Mouse (Mus musculus) splenic B cell, adult 2 months (primary cell): ENCODE measurements around the gene Gm20388.

Experiments used
- DNase-seq: peaks from one replicate; pipeline ENCODE4 v3.0.0-alpha.2; 2011; ENCODE audit warnings: low read depth, low spot score
- H3K27me3 ChIP-seq: 2 replicates; pipeline ENCODE4 v1.6.1; 2012; ENCODE audit warnings: mild to moderate bottlenecking, low read length, moderate library complexity, mixed read lengths; ENCODE audit not compliant: control insufficient read depth, poor library complexity, insufficient read depth, severe bottlenecking
- H3K36me3 ChIP-seq: 2 replicates; pipeline ENCODE4 v1.6.1; 2012; ENCODE audit warnings: mild to moderate bottlenecking, low read length, moderate library complexity, mixed read lengths; ENCODE audit not compliant: control insufficient read depth, poor library complexity, insufficient read depth, severe bottlenecking

Gm20388 gene

DNA sequence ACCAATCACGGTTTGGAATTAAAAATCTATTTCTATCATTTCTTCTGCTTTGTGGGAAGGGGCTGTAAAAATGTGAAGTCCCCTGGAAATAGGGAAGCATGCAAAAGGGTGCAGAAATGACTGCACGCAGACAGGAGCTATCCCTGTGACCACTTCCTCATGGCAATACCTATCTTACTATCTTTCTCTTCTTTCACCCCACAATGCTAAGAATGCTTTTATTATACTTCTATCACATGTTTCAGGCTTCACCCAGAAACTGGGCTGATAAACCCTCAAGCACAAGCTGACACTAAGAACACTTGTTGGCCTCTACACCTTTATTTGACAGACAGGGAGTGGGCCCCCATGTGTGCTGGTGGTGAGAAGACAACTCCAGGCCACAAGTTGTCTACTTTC lies 3021.9 kb downstream of the Gm20388 start:
- peak; percentile 47 for DNase-seq
- no peaks in the 10 kb centered on the region for H3K27me3 ChIP-seq
- H3K36me3 ChIP-seq, result no peaks in the 10 kb centered on the region

DNA sequence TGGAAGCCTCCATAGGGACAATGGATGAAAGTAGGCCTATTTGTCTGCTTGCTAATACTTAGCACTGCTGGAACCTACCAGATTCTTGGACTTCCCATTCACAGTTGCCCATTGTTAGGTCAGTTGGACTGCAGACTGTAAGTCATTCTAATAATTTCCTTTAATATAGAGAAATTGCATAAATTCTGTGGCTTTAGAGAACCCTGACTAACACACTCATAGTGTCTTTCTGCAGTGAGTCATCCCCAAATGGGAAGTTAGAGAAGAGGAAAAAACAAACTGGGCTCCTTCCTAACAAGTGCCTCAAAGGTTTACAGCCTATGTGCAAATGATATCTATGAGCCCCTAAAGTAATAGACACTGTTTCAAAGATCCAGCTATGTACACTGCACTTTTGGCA lies 3023.3 kb downstream of the Gm20388 start:
- no peaks in the 10 kb centered on the region for H3K27me3 ChIP-seq
- no peak for DNase-seq
- no peaks in the 10 kb centered on the region for H3K36me3 ChIP-seq

GRCm38 (mm10) chr8:122935118-122935517 lies 3024.5 kb downstream of the Gm20388 start:
- H3K27me3 ChIP-seq, result no peaks in the 10 kb centered on the region
- DNase-seq, result no peak
- H3K36me3 ChIP-seq, result no peaks in the 10 kb centered on the region

DNA sequence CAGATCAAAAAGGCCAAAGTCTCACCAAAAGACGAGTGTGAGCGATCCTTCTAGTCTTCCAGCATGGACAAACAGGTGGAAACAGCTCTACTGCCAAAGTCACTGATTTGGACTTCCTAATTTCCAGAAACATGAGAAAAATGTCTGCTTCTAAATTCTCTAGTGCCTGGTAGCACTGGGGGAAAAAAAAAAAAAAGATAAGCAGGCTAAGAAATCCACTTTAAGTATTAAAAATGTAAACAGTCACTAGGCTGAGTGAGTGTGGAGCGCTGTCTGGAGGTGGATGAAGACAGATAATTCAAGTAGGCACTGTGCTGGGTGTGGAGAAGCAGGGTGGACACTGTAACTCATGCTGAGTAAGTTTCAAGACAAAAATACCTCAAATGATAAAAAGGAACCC lies 3025.3 kb downstream of the Gm20388 start:
- Histone ChIP-seq H3K27me3 (no peaks in the 10 kb centered on the region), H3K36me3 (no peaks in the 10 kb centered on the region)
- no peak for DNase-seq

DNA sequence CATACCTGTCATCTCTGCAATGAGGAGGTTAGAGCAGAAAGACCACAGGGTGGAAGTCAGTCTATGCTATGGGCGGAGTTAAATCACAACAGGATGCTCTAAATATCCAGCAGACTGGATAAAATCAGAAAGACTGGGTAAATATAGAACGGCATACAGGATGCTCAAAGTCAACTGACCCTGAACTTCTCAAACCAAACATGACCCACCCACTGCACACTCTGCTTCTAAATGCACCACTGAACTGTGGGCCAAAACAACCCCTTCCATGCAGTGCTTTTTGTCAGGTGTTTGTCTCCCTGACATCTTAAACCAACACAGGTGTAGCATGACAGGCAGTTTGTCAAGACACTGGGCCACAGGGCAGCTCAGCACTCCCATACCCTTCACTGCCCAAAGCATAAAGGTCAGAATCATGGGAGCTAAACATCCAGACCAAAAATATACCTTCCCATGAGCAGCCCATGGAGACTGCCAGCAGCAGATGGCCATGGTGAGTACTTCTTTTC lies 3027.0 kb downstream of the Gm20388 start:
- peak; percentile 82 for DNase-seq
- Histone ChIP-seq H3K36me3 (no peaks in the 10 kb centered on the region), H3K27me3 (no peaks in the 10 kb centered on the region)

GRCm38 (mm10) chr8:122938170-122938569 lies 3027.5 kb downstream of the Gm20388 start:
- DNase-seq, result no peak
- no peaks in the 10 kb centered on the region for H3K27me3 ChIP-seq
- no peaks in the 10 kb centered on the region for H3K36me3 ChIP-seq

- peak; percentile 82 for DNase-seq
- Histone ChIP-seq H3K36me3 (no peaks in the 10 kb centered on the region), H3K27me3 (no peaks in the 10 kb centered on the region)
Measured at GRCm38 (mm10) chr8:122938591-122938990, 3027.9 kb downstream of the Gm20388 start.

- peak; percentile 69 for DNase-seq
- no peaks in the 10 kb centered on the region; the same call in 1 of the 2 replicates for H3K36me3 ChIP-seq
- no peaks in the 10 kb centered on the region for H3K27me3 ChIP-seq
Measured at GRCm38 (mm10) chr8:122942803-122943713, 3032.4 kb downstream of the Gm20388 start.

DNA sequence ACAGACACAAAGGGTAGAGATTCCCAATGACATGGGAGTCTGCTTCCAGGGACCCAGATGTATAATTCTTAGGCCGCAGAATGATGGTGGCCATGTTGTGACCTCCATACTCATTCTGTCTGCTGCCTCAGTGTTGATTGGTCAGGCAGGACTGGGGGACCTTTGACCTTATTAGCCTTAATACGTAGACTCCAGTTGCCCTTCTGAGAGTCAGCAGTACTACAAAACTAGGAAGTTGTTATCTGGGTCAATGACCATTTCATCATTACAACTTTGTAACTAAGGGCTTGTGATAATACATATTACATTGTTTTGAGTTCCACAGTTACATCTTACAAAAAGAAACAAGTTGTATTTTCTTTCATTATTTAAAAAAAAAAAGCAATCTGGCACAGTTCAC lies 3035.1 kb downstream of the Gm20388 start:
- Histone ChIP-seq H3K36me3 (no peaks in the 10 kb centered on the region; the same call in 1 of the 2 replicates), H3K27me3 (no peaks in the 10 kb centered on the region)
- DNase-seq, result no peak

DNA sequence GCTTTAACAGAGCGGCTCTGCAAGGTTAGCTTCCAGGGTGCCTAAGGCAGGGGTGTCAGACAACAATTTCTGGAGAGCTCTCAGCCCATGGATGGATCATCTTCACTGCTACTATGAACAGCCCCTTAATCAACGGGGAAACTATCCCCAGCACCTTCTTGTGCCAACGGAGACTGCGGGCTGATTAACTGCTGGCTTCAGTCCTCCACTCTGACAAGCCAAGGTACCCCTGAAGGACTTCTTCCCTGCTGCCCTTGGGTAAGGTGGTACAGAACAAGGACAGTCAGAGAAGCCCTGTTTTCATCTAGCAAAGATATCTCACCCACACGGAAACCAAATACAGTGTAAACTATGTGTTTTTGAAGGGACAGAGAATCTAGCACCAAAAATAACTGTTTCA lies 3039.1 kb downstream of the Gm20388 start:
- DNase-seq, result no peak
- H3K36me3 ChIP-seq, result no peaks in the 10 kb centered on the region; the same call in 1 of the 2 replicates
- no peaks in the 10 kb centered on the region for H3K27me3 ChIP-seq

DNA sequence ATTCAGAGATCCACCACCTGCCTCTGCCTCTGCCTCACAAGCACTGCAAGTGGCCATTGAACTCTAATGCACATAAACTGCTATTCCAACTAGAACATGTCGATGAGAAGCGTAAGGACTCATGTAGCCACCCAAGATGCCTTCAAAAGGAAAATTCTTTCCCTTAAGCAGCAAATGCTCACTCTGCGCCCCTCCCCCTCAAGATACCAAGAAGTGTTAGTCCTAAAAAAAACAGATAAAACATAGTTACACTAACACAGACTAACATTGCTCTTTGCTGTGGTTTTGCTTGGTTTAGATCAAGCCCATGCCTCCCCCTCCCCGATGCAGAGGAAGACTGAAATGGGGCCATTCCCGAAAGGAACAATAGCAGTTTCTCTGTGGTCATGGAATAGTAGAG lies 3040.8 kb downstream of the Gm20388 start:
- Histone ChIP-seq H3K36me3 (no peaks in the 10 kb centered on the region), H3K27me3 (no peaks in the 10 kb centered on the region)
- DNase-seq, result no peak

DNA sequence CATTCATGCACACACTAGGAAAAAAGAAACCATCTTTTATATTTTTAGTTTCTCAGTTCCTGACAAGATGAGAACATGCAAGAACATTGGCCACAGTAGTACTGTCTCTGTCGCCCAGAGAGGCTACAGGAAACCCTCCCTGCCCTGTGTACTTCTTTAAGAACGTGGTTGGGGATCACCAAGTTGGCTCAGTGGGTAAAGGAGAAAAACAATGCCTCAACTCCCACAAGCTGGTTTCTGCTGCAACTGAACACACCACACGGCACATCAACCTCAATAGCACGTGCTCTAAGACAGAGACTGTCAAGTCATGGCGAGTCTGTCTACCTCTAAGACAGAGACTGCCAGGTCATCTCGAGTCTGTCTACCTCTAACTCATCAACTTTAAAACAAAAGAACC lies 3042.4 kb downstream of the Gm20388 start:
- DNase-seq, result no peak
- H3K36me3 ChIP-seq, result no peaks in the 10 kb centered on the region
- no peaks in the 10 kb centered on the region for H3K27me3 ChIP-seq

- DNase-seq, result peak; percentile 51
- Histone ChIP-seq H3K27me3 (no peaks in the 10 kb centered on the region), H3K36me3 (no peaks in the 10 kb centered on the region)
Measured at GRCm38 (mm10) chr8:122954090-122954799, 3043.6 kb downstream of the Gm20388 start.

DNA sequence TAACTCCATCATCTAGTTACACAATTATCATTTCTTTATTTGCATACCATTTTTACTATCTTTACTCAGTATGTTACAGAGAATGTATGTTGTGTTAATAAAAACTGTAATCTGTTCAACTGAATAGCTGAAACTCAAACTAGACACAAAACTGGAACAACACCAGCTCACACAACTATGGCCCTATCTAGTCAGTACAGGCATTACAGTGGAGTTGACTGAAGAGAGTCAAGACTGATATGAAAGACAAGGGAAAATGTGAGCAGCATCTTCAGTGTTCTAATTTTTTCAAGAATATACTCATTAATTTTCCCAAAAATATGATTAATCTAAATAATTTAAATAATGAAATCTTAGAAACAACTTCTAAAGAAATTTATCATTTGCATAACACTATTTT lies 3044.6 kb downstream of the Gm20388 start:
- Histone ChIP-seq H3K27me3 (no peaks in the 10 kb centered on the region), H3K36me3 (no peaks in the 10 kb centered on the region)
- no peak for DNase-seq

DNA sequence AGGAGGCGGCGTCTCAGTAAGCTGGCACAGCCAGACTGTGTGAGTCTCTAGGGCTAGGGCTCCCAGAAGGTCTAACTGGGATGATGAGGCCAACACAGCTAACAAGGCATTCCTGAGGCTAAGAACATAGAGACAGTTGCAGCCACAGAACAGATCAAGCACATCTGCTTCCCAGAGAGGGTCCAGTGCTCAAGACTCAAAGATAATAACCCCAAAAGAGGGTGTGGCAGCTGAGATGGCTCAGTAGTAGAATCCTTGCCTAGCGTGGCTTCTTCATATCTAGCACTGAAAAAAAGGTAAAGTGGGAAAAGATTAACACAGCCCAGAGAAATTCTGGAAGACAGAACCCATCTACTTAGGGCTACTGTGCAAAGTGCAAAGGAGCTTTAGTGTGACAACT lies 3045.4 kb downstream of the Gm20388 start:
- DNase-seq, result no peak
- Histone ChIP-seq H3K36me3 (no peaks in the 10 kb centered on the region), H3K27me3 (no peaks in the 10 kb centered on the region)
